Mouse (Mus musculus) brain, embryonic 14.5 days (tissue): Measurements from ENCODE around the gene Gda.

Experiments
- CTCF ChIP-seq: fragments of 200-500 bp; IDR thresholded peaks from 2 replicates; pipeline ENCODE4 v1.5.1; 2012; ENCODE audit warnings: inconsistent platforms, mild to moderate bottlenecking, moderate library complexity, borderline replicate concordance; ENCODE audit not compliant: insufficient read depth, insufficient read length; ENCODE audit errors: extremely low read depth
- POLR2A ChIP-seq: fragments of 200-500 bp; IDR thresholded peaks from 2 replicates; pipeline ENCODE4 v1.6.1; 2012; ENCODE audit warnings: mild to moderate bottlenecking, inconsistent platforms, borderline replicate concordance; ENCODE audit not compliant: poor library complexity, insufficient read depth, insufficient read length, severe bottlenecking; ENCODE audit errors: extremely low read depth

GRCm38 (mm10) chr19:21432879-21433278 lies 40.4 kb downstream of the Gda start:
- TF ChIP-seq CTCF, result no peak
- no peak for TF ChIP-seq POLR2A
